Mouse (Mus musculus) urinary bladder, postnatal 25 days (tissue): Measurements from ENCODE around the gene Lzts2.

Experiments used
- DNase-seq: peaks from one replicate; pipeline ENCODE4 v3.0.0; 2022; ENCODE audit warnings: low spot score

The Lzts2 gene

DNA sequence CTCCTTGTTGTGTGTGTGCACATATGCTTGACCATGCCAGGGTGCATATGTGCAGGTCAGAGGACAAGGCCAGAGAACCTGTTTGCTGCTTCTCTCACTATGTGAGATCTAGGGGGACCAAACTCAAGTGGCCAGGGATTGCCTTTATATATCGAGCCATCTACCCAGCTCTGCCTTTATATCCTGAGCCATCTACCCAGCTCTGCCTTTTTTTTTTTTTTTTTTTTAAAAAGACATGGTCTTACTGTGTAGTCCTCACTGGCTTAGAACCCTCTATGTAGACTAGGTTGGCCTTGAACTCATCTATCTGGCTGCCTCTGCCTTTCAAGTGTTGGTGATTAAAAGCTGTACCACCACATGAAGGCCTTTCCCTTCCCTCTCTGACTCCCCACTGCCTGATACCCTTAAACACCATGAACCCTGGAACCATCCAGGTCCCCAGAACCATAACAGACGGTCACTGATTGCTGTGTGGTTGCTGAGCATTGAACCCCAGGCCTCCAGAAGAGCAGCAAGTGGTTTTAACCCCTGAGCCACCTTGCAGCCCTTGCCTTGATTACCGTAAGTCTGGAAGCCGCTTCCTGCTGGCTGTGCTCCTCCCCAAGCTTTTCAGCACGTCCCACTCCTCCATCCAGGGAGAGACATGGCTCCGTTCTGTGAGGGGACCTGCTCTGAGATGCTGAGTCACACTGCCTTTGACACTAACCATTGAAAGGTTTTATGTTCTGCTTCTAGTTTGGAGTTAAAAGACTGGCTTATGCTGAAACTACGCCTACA, 10.3 kb upstream of the Lzts2 start:
- no peak for DNase-seq

DNA sequence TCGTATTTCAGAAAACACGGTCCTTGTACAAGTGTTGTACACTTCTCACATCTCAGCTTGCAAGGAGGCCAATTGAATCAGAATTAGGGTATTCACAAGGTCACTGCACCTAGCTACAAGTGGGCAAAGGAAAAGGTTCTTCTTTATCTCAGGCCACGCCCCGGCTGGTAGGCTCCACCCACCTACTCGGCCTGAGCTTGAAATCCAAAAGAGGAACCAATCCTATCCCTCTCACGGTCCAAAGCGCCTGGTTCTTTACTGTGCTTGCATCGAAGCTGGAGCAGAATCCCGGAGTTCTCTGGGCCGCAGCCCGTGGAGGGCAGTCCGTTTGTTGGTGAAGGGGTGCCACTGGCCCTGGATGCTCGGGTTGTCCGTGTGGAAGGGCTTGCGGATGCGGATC, 8.8 kb upstream of the Lzts2 start, which contains the start of gene Twnk:
Gene Twnk, plus strand, starts transcription at position 220 of the 400 bp plus-strand sequence.
- DNase-seq: peak; percentile 57

DNA sequence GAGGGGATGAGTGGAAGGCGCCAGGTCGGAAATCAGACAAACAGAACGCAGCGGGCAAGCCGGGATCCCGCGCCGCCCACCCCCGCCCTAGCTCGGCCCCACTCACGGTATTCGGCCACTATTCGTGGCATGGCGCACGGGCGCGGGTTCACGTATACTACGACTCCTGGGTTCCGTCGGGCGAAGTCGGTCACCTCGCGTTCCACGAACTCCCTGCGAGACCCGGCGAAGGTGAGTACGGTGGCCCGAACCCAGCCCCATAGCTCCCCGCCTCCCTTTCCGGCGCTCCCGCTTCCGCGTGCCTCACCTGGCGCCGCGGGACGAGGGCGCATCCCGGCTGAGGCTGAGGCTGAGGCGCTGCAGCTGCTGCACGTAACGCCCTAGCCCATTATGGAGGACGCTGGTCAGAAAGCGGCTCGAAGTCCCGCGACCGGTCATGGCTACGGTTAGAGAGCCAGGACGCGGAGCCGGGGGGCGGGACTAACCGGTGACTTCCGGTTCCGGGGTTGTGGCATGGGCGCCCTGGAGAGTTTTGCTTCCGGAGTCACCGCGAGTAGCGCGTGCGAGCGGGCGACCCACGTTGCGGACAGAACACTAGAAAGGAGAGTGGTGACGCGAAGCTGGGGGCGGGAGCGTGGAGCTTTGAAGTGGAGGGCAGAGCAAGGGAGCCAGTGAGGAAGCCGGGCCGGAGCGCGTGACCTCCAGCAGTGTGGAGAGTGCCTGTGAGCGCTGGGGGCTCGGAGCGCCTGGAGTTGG, 8.1 kb upstream of the Lzts2 start, which contains the start of gene Mrpl43:
Gene Mrpl43, minus strand, starts transcription at position 486 of the 756 bp plus-strand sequence.
- DNase-seq: peak; percentile 99

DNA sequence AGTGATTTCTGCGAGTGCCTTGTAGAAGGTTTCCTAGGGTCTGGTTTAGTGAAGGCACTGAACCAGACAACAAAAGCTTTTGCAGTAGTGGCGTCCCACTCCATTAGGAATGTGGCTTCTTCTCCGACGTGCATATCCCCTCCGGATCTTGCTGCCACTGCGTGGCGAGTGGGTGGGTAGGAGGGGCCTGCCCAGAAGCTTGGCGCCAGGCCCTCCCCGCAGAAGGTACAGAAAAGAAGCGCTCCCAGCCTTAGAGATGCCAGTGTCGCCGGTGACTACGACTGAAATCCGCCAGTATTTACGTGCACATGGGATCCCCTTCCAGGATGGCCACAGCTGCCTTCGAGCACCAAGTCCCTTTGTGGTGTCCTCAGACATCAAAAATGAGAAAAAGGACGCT, 7.2 kb upstream of the Lzts2 start:
- no peak for DNase-seq

DNA sequence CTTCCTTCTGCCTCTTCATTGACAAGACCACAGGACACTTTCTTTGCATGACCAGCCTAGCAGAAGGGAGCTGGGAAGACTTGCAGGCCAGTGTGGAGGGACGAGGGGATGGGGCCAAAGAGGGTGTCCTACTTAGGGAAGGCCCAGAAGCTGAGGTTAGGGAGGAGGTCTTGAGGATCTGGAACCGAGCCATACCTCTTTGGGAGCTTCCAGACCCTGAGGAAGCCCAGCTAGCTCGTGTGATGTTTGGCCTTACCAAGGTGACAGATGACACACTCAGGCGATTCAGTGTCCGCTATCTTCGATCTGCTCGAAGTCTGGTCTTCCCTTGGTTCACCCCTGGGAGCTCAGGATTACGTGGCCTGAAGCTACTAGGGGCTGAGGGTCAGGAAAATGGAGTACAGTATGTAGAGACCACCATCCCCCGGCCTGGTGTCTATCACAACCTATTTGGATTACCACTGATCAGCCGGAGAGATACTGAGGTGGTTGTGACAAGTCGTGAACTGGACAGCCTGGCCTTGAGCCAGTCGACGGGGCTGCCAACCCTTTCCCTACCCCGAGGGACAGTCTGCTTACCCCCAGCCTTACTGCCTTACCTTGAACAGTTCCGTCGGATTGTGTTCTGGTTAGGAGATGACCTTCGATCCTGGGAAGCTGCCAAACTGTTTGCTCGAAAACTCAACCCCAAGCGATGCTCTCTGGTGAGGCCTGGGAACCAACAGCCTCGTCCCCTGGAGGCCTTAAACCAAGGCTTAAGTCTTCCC, 6.6 kb upstream of the Lzts2 start:
- DNase-seq: no peak

DNA sequence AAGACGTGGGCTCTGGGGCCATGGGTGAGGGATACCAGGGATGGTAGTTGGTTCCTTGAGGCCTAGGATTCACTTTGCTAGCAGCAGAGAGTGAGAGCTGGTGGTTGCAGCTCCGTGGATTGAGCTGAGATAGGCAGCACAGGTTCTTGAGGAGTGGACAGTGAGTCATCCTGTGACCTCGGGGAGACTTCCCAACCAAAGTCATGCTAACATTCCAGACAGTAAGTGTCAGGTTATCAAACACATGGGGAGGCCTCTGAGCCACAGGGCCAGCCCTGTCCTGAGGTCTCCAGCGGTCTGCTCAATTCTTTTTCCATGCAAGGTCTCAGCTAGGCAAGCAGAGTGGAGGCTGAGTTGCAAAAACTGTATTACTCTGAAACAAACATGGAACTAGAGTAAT, 3.6 kb upstream of the Lzts2 start:
- no peak for DNase-seq

DNA sequence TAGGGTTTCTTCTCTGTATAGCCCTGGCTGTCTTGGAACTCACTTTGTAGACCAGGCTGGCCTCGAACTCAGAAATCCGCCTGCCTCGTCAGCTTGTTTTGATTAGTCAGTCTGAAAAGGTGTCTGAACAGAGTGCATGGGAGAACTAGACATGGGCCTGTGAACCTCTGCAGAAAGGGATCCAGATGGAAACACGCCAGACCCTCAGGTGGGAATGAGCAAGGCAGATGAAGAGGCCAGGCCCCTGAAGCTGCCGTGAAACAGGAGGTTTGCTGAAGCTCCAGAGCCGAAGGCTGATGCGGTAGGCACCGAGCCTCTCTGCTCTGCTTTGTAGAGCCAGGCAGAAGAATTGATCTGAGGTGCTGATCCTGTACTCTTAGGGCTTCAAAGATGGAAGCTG, 2.0 kb upstream of the Lzts2 start:
- DNase-seq: no peak

DNA sequence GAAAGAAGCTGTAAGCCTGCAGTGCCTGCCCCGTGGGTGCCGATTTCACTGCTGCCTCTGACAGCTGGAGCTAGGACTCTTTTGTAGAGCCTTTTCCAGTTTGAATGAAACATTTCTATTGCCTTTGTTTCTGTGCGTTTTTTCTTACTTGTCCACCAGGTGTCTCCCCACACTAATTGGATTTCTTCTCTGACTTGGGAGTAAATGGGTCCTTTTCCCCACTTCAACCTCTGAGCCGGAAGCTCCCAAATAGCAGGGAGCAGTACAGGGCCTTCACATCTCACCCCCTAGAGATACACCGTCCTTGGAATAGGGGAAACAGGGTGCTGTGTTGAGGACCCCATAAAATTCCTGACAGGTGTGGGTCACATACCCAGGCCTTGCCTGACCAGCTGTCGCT, 1.6 kb upstream of the Lzts2 start:
- DNase-seq: no peak

DNA sequence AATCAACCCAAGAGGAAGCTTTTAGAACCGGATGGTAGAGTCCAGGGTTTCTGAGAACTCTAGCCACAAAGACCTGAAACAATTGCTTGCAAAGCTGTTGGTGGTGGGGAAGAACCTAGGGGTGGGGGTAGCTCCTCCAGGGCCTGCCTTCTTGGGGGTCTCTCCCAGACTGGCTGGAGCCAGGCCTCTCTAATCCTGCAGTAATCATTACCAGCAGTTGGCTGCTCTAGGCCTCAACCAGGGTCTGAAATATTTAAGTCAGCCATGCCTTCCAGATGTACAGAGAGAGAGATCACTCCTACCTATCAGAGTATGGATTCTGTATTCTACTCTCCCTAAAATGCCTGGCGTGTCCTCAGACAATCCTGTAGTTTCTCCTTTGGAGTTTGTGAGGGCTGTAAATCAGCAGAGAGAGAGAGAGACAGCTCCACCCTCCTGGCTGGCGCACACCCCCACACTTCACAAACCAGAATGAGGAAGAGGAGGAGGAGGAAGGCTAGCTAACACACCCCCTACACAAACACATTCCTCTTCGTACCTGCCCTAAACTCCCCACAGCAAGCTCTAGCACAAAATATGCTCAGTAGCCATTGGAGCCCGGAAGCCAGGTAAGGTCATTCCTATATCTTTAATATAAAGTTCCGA, 511 bp upstream of the Lzts2 start:
- no peak for DNase-seq

DNA sequence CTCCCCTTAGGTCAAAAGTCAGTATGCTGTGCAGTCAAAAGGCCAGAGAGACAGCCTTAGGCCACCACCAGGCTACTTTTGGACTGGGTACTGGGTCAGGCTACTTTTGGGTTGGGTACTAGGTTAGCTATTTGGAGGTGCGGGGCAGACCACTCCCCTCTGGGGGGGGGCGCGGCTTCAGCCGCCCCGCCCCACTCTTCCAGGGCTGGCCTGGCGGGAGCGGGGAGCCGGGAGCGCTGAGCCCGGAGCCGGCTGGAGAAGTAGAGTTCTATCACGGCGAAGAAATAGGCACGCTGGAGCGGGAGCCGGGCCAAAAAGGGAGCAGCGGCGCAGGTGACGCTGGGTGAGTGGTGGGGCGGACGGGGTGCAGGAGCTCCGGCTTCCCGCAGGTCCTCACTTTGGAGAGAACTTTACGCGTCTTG, 778 bp downstream of the Lzts2 start:
- peak; percentile 65 for DNase-seq

DNA sequence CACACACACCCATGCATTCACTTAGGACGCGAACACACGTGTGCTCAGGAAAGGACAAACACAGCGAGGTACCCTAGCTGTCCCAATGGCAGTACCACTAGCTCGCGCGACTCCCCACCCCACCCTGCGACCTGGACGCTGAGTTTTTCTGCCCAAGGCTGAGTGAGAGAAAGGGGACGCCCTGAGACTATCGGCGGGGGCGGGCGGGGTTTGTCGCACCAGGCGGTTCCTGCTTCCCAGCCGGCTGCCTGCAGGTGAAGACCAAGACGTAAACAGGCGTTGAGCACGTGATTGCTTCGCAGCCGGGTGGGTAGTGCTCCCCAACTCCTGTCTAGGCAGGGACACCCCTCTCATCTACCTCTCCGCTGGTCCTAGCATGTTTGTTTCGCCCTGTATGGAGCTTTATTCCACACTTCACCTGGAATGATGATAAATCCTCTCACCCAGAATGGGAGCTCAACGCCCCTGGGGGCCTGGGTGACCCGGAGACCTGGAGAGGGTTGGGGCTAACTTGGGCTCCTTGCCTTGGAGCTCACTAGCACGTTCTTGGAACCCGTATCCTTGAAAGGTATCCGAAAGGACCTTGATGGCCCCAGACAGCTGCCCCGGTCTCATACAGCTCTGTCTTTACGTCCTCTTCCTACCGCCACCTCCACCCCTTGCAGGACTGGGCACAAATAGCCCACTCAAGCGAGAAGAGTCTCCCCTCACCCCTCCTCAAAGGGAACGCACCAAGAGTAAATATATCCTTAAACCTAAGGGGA, 1.5 kb downstream of the Lzts2 start:
- DNase-seq: peak; percentile 52

DNA sequence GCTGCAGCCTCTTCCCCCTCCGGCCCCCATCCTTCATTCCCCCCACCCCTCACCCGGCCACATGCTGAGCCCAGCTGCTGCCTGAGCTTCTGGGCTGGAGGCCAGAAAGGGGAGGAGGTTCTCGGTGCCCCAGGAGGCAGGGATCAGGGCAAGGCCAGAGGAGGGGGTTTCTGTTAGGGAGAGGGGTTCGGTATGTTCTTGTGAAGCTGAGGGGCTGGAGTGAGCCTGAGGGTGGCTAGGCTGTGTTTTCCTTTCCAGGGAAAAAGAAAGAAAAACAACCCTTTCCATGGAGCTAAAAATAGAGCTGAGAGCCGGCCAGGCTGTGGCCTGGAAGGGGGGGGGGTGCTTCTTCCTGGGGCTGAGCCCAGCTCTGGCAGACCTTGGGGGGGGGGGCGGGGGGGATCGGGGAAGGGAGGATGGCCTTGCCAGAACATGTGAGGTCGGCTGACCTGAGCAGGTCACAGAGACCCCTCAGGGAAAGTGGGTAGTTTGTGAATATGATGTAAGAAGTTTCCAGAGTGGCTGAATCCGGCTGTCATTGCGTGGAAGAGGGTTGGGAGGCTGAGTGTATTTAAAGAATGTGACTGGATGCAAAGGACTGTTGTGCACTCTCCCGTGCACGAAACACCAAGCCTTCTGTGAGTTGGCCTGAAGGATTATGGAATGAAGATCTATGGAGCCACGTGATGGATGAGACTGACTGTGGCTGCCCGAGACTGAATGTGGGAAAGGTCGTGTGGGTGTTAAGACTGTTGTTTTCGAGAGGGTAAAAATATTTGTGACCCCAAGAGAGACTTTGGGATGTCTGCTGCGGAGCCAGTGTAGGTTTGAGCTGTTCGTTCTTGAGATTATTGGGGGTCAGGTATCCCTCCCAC, 2.4 kb downstream of the Lzts2 start:
- peak; percentile 55 for DNase-seq

DNA sequence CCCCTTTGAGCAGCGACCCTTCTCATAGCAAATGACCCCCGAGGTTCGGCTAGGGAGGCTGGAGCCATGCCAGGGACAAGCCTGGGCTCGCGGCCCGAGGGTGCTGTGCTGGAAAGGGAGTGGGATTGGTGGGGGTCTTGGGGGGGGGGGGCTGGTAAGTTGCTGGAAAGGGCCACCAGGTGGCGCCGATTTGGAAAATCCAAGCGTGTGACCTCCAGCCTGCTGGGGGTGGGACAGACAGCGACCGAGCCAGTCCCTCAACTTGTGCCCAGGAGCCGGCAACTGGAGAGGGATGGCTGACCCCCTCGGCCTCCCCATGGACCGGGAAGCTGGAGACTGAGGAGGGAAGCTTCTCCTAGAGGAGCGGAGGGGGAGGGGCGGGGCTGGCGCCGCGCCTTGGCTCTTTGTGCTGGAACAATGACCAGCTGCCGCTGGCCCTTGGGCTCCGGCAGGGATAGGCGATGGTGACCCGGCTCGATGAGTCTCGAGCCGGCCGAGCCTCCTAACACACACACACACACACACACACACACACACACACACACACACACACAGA, 3.1 kb downstream of the Lzts2 start:
- DNase-seq: peak; percentile 75

DNA sequence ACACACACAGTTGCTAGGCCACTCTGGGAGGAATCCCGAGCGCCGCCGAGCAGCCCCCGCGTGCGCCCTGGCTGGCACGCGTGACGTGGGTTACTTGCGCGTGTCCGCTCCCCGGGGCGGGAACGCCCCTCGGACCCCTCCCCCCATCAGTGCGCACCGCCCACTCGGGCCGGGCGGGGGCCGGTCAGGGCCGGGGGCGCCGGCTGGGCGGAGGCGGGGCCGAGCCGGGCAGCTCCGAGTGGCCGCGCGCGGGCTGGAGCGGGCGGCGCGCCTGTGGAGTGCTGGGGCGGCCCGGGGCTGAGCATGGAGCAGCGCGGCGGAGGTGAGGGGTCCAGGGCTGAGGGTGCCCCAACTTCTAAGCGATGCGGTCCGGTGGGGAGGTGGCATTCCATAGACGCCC, 3.7 kb downstream of the Lzts2 start:
- peak; percentile 86 for DNase-seq

DNA sequence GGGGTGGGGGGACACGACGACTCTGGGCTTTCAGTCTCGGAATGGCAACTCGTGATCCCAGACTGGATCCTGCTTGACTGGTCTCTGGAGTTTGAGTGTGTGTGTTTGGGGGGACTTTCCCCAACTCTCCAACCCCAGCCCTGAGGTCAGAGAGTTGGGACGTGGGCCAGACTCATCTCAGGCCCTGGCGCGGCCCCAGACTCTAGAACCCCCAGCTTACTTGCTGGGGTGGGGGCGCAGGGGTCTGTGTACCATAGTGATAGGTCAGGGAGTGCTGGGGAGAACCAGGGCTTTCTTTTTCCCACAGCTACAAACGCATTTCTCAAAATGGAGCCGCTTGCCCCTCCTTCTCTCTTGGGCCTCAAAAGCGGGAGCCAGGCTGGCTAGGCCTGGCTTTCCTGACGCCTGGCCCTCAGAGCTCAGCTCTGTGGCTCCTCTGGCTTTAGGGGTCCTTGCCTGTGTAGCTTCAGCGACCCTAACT, 4.2 kb downstream of the Lzts2 start:
- DNase-seq: peak; percentile 37

DNA sequence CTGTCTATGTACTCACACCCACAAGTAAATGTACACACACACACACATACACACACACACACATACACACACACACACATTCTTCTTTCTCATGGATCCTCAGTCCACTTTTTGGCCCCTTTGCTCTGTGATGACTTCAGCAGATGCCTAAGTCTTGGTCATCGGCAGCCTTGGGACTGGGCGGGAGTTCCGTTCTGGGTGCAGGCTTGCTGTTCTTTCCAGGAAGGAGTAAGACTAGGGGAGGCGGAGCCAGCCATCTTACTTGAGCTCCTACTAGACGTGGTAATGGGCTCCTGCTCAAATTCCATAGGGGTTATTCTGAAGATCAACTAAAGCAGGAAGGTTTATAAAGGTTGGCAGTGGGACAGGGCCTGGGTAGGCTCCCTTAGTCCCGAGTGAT, 6.1 kb downstream of the Lzts2 start:
- peak; percentile 36 for DNase-seq

DNA sequence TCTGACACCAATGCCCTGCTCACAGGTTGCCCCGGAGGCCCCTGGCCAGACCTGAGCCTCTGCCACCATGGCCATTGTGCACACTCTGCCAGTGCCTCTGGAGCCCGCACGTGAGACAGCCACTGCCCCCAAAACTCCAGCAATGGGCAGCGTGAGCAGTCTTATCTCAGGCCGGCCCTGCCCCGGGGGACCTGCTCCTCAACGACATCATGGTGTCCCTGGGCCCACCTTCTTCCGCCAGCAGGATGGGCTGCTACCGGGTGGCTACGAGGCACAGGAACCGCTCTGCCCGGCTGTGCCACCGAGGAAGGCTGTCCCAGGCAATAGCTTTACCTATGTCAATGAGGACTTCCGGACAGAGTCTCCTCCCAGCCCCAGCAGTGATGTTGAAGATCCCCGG, 7.1 kb downstream of the Lzts2 start:
- no peak for DNase-seq

DNA sequence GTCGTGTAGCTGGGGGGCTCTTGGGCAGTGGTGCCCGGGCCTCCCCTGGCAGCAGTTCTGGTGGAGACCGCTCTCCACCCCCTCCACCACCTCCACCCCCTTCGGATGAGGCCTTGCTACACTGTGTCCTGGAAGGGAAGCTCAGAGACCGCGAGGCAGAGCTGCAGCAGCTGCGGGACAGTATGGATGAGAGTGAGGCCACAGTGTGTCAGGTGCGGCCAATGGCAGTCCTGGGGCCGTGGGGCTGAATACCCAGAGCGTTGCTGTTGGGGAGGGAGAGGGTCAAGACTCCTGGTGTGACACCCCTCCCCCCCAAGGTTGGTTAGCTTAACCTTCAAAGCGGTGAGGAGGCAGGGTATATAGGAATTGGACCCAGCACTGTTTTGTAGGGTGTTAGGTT, 9.8 kb downstream of the Lzts2 start:
- DNase-seq: no peak

DNA sequence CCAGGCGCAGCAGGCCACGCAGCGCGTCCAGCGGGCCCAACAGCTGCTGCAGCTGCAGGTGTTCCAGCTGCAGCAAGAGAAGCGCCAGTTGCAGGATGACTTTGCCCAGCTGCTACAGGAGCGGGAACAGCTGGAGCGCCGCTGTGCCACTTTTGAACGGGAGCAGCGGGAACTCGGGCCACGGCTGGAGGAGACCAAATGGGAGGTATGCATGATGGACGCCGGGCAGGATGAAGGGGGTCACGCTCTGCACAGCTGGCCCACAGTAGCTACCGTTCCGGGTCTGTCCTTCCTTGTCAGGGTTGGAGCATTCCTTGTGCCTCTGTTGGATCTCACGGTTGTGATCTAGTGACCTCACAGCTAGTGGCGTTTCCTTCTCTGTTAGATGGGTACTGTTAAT, 10.6 kb downstream of the Lzts2 start:
- DNase-seq: no peak
